Mouse (Mus musculus) midbrain, embryonic 11.5 days (tissue): Measurements from ENCODE around the gene Smarcb1. TPM values are rescaled to one million over a fixed set of nuclear protein-coding genes. Genes with fewer than 3 reads are reported as not detected.

Source experiments
- polyA plus RNA-seq: library from polyadenylated mRNA; unstranded; fragments of >200 nt; fragmentation: Nextera tagmentation; extraction: Ambion mirVana; gene quantifications from 2 replicates; pipeline ENCODE4 v1.2.1, GENCODE M21; 2014

The Smarcb1 gene
- polyA plus RNA-seq, 1 experiment from 2014 or later, result 274 TPM

Other genes with a start within 250 kb of the Smarcb1 start
- 28.7 and 31.6 TPM in 2 replicates for gene Cabin1, start 157.3 kb downstream of the Smarcb1 start, polyA plus RNA-seq
- 89.8 and 94.7 TPM in 2 replicates for gene Ddt, start 148.2 kb downstream of the Smarcb1 start, polyA plus RNA-seq
- gene Gm20441, start 140.7 kb downstream of the Smarcb1 start, polyA plus RNA-seq, result not detected in 2 replicates
- gene Gstt3, start 140.2 kb downstream of the Smarcb1 start, polyA plus RNA-seq, result 1.0 and 1.2 TPM in 2 replicates
- gene Gstt1, start 123.0 kb downstream of the Smarcb1 start, polyA plus RNA-seq, result 4.9 and 6.1 TPM in 2 replicates
- gene Gstt4, start 99.1 kb downstream of the Smarcb1 start, polyA plus RNA-seq, result not detected in 2 replicates
- 6.3 and 8.4 TPM in 2 replicates for gene Gstt2, start 84.2 kb downstream of the Smarcb1 start, polyA plus RNA-seq
- 1,631 and 1,834 TPM in 2 replicates for gene Mif, start 61.4 kb downstream of the Smarcb1 start, polyA plus RNA-seq
- 0.62 and 1.6 TPM in 2 replicates for gene Derl3, start 28.2 kb downstream of the Smarcb1 start, polyA plus RNA-seq
- gene Chchd10, start 11.5 kb upstream of the Smarcb1 start, polyA plus RNA-seq, result 5.5 and 6.4 TPM in 2 replicates
- 33.6 and 34.6 TPM in 2 replicates for gene Mmp11, start 14.9 kb upstream of the Smarcb1 start, polyA plus RNA-seq
- 0.48 and 1.5 TPM in 2 replicates for gene Gm867, start 19.1 kb upstream of the Smarcb1 start, polyA plus RNA-seq
- gene Vpreb3, start 21.4 kb upstream of the Smarcb1 start, polyA plus RNA-seq, result 0.47 and 0.70 TPM in 2 replicates
- gene Gm5134, start 32.9 kb upstream of the Smarcb1 start, polyA plus RNA-seq, result 0.06 and 0.11 TPM in 2 replicates
- 33.2 and 34.3 TPM in 2 replicates for gene Zfp280b, start 111.0 kb upstream of the Smarcb1 start, polyA plus RNA-seq
- not detected in 2 replicates for gene Slc5a4b, start 189.3 kb upstream of the Smarcb1 start, polyA plus RNA-seq
- gene Slc5a4a, start 225.8 kb upstream of the Smarcb1 start, polyA plus RNA-seq, result not detected in 2 replicates